Mouse (Mus musculus): ENCODE measurements around the gene Suz12. TPM values are rescaled to one million over a fixed set of nuclear protein-coding genes. Genes with fewer than 3 reads are reported as not detected.
"Not testable (repeated sequence)": the region's sequence is repeated elsewhere in the genome, so short reads cannot be mapped to it uniquely, and the experiment has no call there.

Suz12 gene
- total RNA-seq, 1 experiment from 2014 or later = 66.7 TPM

GRCm38 (mm10) chr11:79992035-79992591 is 793 bp upstream of the Suz12 start:
- no peak for DNase-seq

GRCm38 (mm10) chr11:79993356-79994270 is 707 bp downstream of the Suz12 start:
- DNase-seq = no peak

- DNase-seq = no peak
Observed at GRCm38 (mm10) chr11:79994271-79994988, 1.5 kb downstream of the Suz12 start.

- DNase-seq = not testable (repeated sequence)
Observed at GRCm38 (mm10) chr11:80016533-80016932, 23.6 kb downstream of the Suz12 start.

- no peak for DNase-seq
Observed at GRCm38 (mm10) chr11:80019792-80020191, 26.9 kb downstream of the Suz12 start.

- no peak for DNase-seq
Observed at GRCm38 (mm10) chr11:80021306-80021705, 28.4 kb downstream of the Suz12 start.

GRCm38 (mm10) chr11:80037495-80037894 is 44.6 kb downstream of the Suz12 start:
- DNase-seq = no peak

GRCm38 (mm10) chr11:80042615-80043418 is 49.9 kb downstream of the Suz12 start:
- peak; percentile 17 for DNase-seq

GRCm38 (mm10) chr11:80043419-80043817 is 50.5 kb downstream of the Suz12 start:
- DNase-seq = no peak

- no peak for DNase-seq
Observed at GRCm38 (mm10) chr11:80046856-80047255, 54.0 kb downstream of the Suz12 start.

GRCm38 (mm10) chr11:80050088-80050487 is 57.2 kb downstream of the Suz12 start:
- no peak for DNase-seq

GRCm38 (mm10) chr11:80052456-80052855 is 59.5 kb downstream of the Suz12 start:
- no peak for DNase-seq

- no peak for DNase-seq
Observed at GRCm38 (mm10) chr11:80053171-80053570, 60.3 kb downstream of the Suz12 start.

- no peak for DNase-seq
Observed at GRCm38 (mm10) chr11:80054659-80055058, 61.8 kb downstream of the Suz12 start.

- no peak for DNase-seq
Observed at GRCm38 (mm10) chr11:80056141-80056540, 63.2 kb downstream of the Suz12 start.

- no peak for DNase-seq
Observed at GRCm38 (mm10) chr11:80062159-80062558, 69.3 kb downstream of the Suz12 start.

GRCm38 (mm10) chr11:80066373-80066772 is 73.5 kb downstream of the Suz12 start:
- not testable (repeated sequence) for DNase-seq

GRCm38 (mm10) chr11:80067558-80067957 is 74.7 kb downstream of the Suz12 start:
- no peak for DNase-seq

GRCm38 (mm10) chr11:80069815-80070214 is 76.9 kb downstream of the Suz12 start:
- no peak for DNase-seq

- DNase-seq = no peak
Observed at GRCm38 (mm10) chr11:80071039-80071438, 78.1 kb downstream of the Suz12 start.

GRCm38 (mm10) chr11:80072365-80072764 is 79.5 kb downstream of the Suz12 start:
- DNase-seq = no peak
